Mouse (Mus musculus) cortical plate, adult 2 months (tissue): ENCODE measurements around the gene Inpp5a. TPM values are rescaled to one million over a fixed set of nuclear protein-coding genes. Genes with fewer than 3 reads are reported as not detected.

ENCODE experiments used
- H3K27ac ChIP-seq: fragments of 200-500 bp; 2 replicates; pipeline ENCODE4 v1.5.1; 2012; ENCODE audit warnings: low read length, control low read depth, inconsistent platforms; ENCODE audit not compliant: insufficient read depth
- H3K4me1 ChIP-seq: fragments of 200-500 bp; 2 replicates; pipeline ENCODE4 v1.6.1; 2011; ENCODE audit warnings: low read length; ENCODE audit not compliant: control insufficient read depth, insufficient read depth
- H3K4me3 ChIP-seq: fragments of 200-500 bp; 2 replicates; pipeline ENCODE4 v1.5.1; 2011; ENCODE audit warnings: mild to moderate bottlenecking, low read length, control low read depth; ENCODE audit not compliant: insufficient read depth
- CTCF ChIP-seq: fragments of 200-500 bp; IDR thresholded peaks from 2 replicates; pipeline ENCODE4 v1.5.1; 2011; ENCODE audit warnings: mild to moderate bottlenecking, control low read depth, low read length; ENCODE audit not compliant: insufficient read depth; ENCODE audit errors: extremely low read depth
- POLR2A ChIP-seq: fragments of 200-500 bp; IDR thresholded peaks from 2 replicates; pipeline ENCODE4 v1.6.1; 2011; ENCODE audit warnings: mild to moderate bottlenecking, low read length, control low read depth; ENCODE audit not compliant: insufficient read depth; ENCODE audit errors: extremely low read depth
- polyA plus RNA-seq: library from polyadenylated mRNA; depleted of rRNA; stranded (reverse); fragments of >200 nt; gene quantifications from 2 replicates; pipeline ENCODE4 v1.2.3, GENCODE M21; 2012; rRNA removed

Gene Inpp5a
- polyA plus RNA-seq, 1 experiment = 27.8 TPM

DNA sequence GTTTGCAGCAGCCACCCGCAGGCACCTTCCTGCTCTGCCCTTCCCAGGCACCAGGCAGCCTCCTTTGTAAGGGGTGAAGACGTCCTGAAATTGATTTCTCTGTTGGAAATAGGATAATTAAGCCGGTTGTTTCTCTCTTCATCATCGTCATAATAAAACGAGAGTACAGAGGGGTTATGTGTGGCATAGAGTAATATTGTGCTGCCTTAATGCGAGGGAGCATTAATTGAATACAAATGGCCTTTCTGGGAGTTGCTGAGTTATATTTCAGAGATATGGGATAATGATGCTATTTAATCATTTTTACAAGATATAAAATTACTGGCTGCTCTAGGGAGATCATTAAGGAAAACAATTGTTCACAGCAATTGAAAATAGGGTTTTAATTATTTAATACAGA lies 206.4 kb downstream of the Inpp5a start:
- no peak overlapping the region for H3K27ac ChIP-seq
- TF ChIP-seq POLR2A = no peak
- no peak for TF ChIP-seq CTCF
- peaks cover 1% of the 10 kb centered on the region; the same call in 1 of the 2 replicates for H3K4me1 ChIP-seq
- H3K4me3 ChIP-seq = no peak overlapping the region

- TF ChIP-seq CTCF (no peak), POLR2A (no peak)
- peaks cover 1% of the 10 kb centered on the region; the same call in 1 of the 2 replicates for H3K4me1 ChIP-seq
- H3K27ac ChIP-seq = no peak overlapping the region
- H3K4me3 ChIP-seq = no peak overlapping the region
Observed at GRCm38 (mm10) chr7:139595862-139596261, 207.0 kb downstream of the Inpp5a start.

GRCm38 (mm10) chr7:139610328-139610727 lies 221.4 kb downstream of the Inpp5a start:
- Histone ChIP-seq H3K4me3 (no peak overlapping the region), H3K4me1 (no peaks in the 10 kb centered on the region; the same call in 1 of the 2 replicates), H3K27ac (no peak overlapping the region)
- TF ChIP-seq POLR2A = no peak
- no peak for TF ChIP-seq CTCF

- H3K4me3 ChIP-seq = 0 out of 2 replicates have a peak overlapping the region, but pooled peaks have one; percentile 0
- H3K27ac ChIP-seq = no peak overlapping the region
- TF ChIP-seq POLR2A (no peak), CTCF (peak; percentile 92)
- H3K4me1 ChIP-seq = no peaks in the 10 kb centered on the region; the same call in 1 of the 2 replicates
Observed at GRCm38 (mm10) chr7:139615767-139616766, 227.2 kb downstream of the Inpp5a start.

DNA sequence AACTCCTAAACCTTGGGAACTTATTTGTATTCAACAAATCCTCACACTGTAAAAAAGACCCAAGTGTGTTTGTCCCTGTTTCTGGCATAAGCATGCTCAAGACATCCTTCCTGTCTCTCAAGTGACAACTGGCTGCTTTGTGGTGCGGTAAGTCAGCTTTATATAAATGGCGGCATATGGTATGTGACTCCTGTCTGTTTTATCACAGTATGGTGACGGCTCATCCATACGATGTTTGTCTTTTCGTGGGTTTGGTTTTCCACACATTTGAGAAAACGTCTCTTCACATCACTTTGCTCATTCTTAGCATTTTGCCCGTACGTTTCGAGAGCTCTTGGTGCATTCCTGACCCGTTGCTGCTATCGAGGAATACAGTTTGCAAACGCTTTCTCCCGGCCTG lies 233.7 kb downstream of the Inpp5a start:
- TF ChIP-seq CTCF (no peak), POLR2A (no peak)
- no peaks in the 10 kb centered on the region for H3K4me1 ChIP-seq
- H3K4me3 ChIP-seq = no peak overlapping the region
- H3K27ac ChIP-seq = no peak overlapping the region

GRCm38 (mm10) chr7:139625156-139625555 lies 236.2 kb downstream of the Inpp5a start:
- no peak overlapping the region for H3K4me3 ChIP-seq
- no peak for TF ChIP-seq POLR2A
- no peak for TF ChIP-seq CTCF
- H3K27ac ChIP-seq = no peak overlapping the region
- no peaks in the 10 kb centered on the region for H3K4me1 ChIP-seq

Other genes starting within 250 kb of the Inpp5a start
- 11.0 and 12.9 TPM in 2 replicates for gene Lrrc27, start 176.1 kb upstream of the Inpp5a start, polyA plus RNA-seq
- gene Stk32c, start 175.8 kb upstream of the Inpp5a start, polyA plus RNA-seq = 140 and 154 TPM in 2 replicates
- 10.5 and 10.9 TPM in 2 replicates for gene Pwwp2b, start 140.6 kb upstream of the Inpp5a start, polyA plus RNA-seq
- gene Nkx6-2, start 193.7 kb downstream of the Inpp5a start, polyA plus RNA-seq = 17.4 and 22.0 TPM in 2 replicates